Mouse (Mus musculus) urinary bladder, adult 18-20 months (tissue): ENCODE measurements around the gene Gls2.
"Not testable (repeated sequence)": the region's sequence is repeated elsewhere in the genome, so short reads cannot be mapped to it uniquely, and the experiment has no call there.

ENCODE experiments used
- DNase-seq, 2 experiments: peaks; one replicate each; pipeline ENCODE4 v3.0.0; 2022; ENCODE audit warnings: low spot score in 2 of 2, mixed read lengths in 2 of 2

The Gls2 gene

GRCm38 (mm10) chr10:128194551-128195461 is 549 bp downstream of the Gls2 start:
- peak in 1 of 2 experiments; percentile 18 for DNase-seq

GRCm38 (mm10) chr10:128201856-128202255 is 7.6 kb downstream of the Gls2 start:
- DNase-seq = no peak

- no peak for DNase-seq
These were observed 10.7 kb downstream of the Gls2 start for GRCm38 (mm10) chr10:128204941-128205340.

GRCm38 (mm10) chr10:128208326-128208725 is 14.1 kb downstream of the Gls2 start:
- no peak for DNase-seq

- no peak for DNase-seq
These were observed 15.2 kb downstream of the Gls2 start for GRCm38 (mm10) chr10:128209311-128210009.

- no peak for DNase-seq
These were observed 15.9 kb downstream of the Gls2 start for GRCm38 (mm10) chr10:128210131-128210530.

GRCm38 (mm10) chr10:128210954-128211353 is 16.7 kb downstream of the Gls2 start:
- DNase-seq = peak in 1 of 2 experiments; percentile 25

GRCm38 (mm10) chr10:128211390-128212108 is 17.3 kb downstream of the Gls2 start, which contains the start of gene Spryd4:
Spryd4 (minus strand) TSS chr10:128211807.
- DNase-seq = peak; percentile 80 to 87

- no peak for DNase-seq
These were observed 17.9 kb downstream of the Gls2 start for GRCm38 (mm10) chr10:128212148-128212547.

- peak in 1 of 2 experiments; percentile 30 for DNase-seq
These were observed 18.6 kb downstream of the Gls2 start for GRCm38 (mm10) chr10:128212871-128213323.

- DNase-seq = not testable (repeated sequence)
These were observed 19.9 kb downstream of the Gls2 start for GRCm38 (mm10) chr10:128214112-128214511.

GRCm38 (mm10) chr10:128214981-128215380 is 20.7 kb downstream of the Gls2 start:
- no peak for DNase-seq

GRCm38 (mm10) chr10:128218387-128219117 is 24.3 kb downstream of the Gls2 start:
- no peak for DNase-seq

- no peak for DNase-seq
These were observed 27.5 kb downstream of the Gls2 start for GRCm38 (mm10) chr10:128221533-128222286.

- no peak for DNase-seq
These were observed 30.8 kb downstream of the Gls2 start for GRCm38 (mm10) chr10:128225064-128225463.

GRCm38 (mm10) chr10:128225538-128225937 is 31.3 kb downstream of the Gls2 start, which contains the start of gene Mip:
Mip (plus strand) TSS chr10:128225838.
- no peak for DNase-seq

GRCm38 (mm10) chr10:128227592-128227991 is 33.3 kb downstream of the Gls2 start:
- DNase-seq = no peak

- no peak for DNase-seq
These were observed 33.8 kb downstream of the Gls2 start for GRCm38 (mm10) chr10:128228009-128228408.

- no peak for DNase-seq
These were observed 36.3 kb downstream of the Gls2 start for GRCm38 (mm10) chr10:128230582-128230981.

GRCm38 (mm10) chr10:128231146-128231545 is 36.9 kb downstream of the Gls2 start:
- DNase-seq = no peak
